Mouse (Mus musculus) MEL (cell line): ENCODE measurements at regions not wholly inside any gene's neighbourhood (a gene's known extent, or its start where the extent isn't known, plus 50 kb on each side); places are given as distances from the start of the nearest gene placed in this dataset.
A peak's percentile ranks its signal among the peaks of the same experiment; 100 is the strongest.

Source experiments
- DNase-seq: peaks from one replicate; pipeline ENCODE4 v3.0.0; 2011; ENCODE audit warnings: low read depth, low spot score
- H3K27ac ChIP-seq: 2 replicates; pipeline ENCODE4 v1.5.1; 2012; ENCODE audit warnings: low read depth, mild to moderate bottlenecking, control low read depth, low read length, moderate library complexity; ENCODE audit not compliant: control insufficient read depth
- H3K27me3 ChIP-seq, 2 experiments: fragments of 150-350 bp in 1 of 2; sonication (generic) in 1 of 2; 2 replicates each; pipeline ENCODE4 v1.6.1; 2012; ENCODE audit warnings: low read length in 2 of 2, mild to moderate bottlenecking in 2 of 2, improper control_type of control experiment in 1 of 2, moderate library complexity in 1 of 2; ENCODE audit not compliant: insufficient read depth in 2 of 2, control insufficient read depth in 1 of 2
- H3K36me3 ChIP-seq, 2 experiments: 2 replicates each; pipeline ENCODE4 v1.6.1; 2012 to 2014; ENCODE audit warnings: low read length in 2 of 2, improper control_type of control experiment in 1 of 2, inconsistent platforms in 1 of 2, mild to moderate bottlenecking in 1 of 2; ENCODE audit not compliant: insufficient read depth in 2 of 2, control insufficient read depth in 1 of 2
- H3K4me1 ChIP-seq, 2 experiments: fragments of 150-350 bp in 1 of 2; sonication (generic) in 1 of 2; 2 replicates each; pipeline ENCODE4 v1.6.1; 2012; ENCODE audit warnings: low read length in 2 of 2, improper control_type of control experiment in 1 of 2, mild to moderate bottlenecking in 1 of 2; ENCODE audit not compliant: insufficient read depth in 2 of 2, control insufficient read depth in 1 of 2
- H3K4me3 ChIP-seq, 2 experiments: fragments of 150-350 bp in 1 of 2; sonication (generic) in 1 of 2; 2 replicates each; pipeline ENCODE4 v1.5.1; 2012; ENCODE audit warnings: low read depth in 2 of 2, low read length in 2 of 2, mild to moderate bottlenecking in 2 of 2, moderate library complexity in 2 of 2, control low read depth in 1 of 2, improper control_type of control experiment in 1 of 2; ENCODE audit not compliant: control insufficient read depth in 1 of 2, insufficient read depth in 1 of 2
- H3K79me2 ChIP-seq: 2 replicates; pipeline ENCODE4 v1.6.1; 2012; ENCODE audit warnings: mild to moderate bottlenecking, low read length, moderate library complexity; ENCODE audit not compliant: control insufficient read depth, poor library complexity, insufficient read depth
- H3K9ac ChIP-seq: 2 replicates; pipeline ENCODE4 v1.6.1; 2012; ENCODE audit warnings: low read depth, mild to moderate bottlenecking, control low read depth, low read length, moderate library complexity; ENCODE audit not compliant: control insufficient read depth, poor library complexity, severe bottlenecking
- H3K9me3 ChIP-seq: fragments of 150-350 bp; sonication (generic); replicated peaks from 2 replicates; pipeline ENCODE4 v1.6.1; 2012; ENCODE audit warnings: mild to moderate bottlenecking, low read length, improper control_type of control experiment, moderate library complexity; ENCODE audit not compliant: insufficient read depth
- BHLHE40 ChIP-seq: IDR thresholded peaks from 2 replicates; pipeline ENCODE4 v1.6.1; 2012; ENCODE audit warnings: low read depth, mild to moderate bottlenecking, inconsistent platforms, low read length, improper control_type of control experiment, borderline replicate concordance
- EP300 ChIP-seq, 2 experiments: IDR thresholded peaks; 2 replicates each; pipeline ENCODE4 v1.6.1; 2011; ENCODE audit warnings: improper control_type of control experiment in 2 of 2, low read length in 2 of 2, low read depth in 1 of 2, mild to moderate bottlenecking in 1 of 2
- GATA1 ChIP-seq: IDR thresholded peaks from 2 replicates; pipeline ENCODE4 v1.6.1; 2011; ENCODE audit warnings: low read depth, low read length, improper control_type of control experiment
- JUND ChIP-seq: IDR thresholded peaks from 2 replicates; pipeline ENCODE4 v1.6.1; 2011; ENCODE audit warnings: low read depth, mild to moderate bottlenecking, improper control_type of control experiment, low read length
- KAT2A ChIP-seq: conservative IDR thresholded peaks from 2 replicates; pipeline ENCODE4 v1.6.1; 2012; ENCODE audit warnings: low read depth, low read length, improper control_type of control experiment, inconsistent platforms
- MAX ChIP-seq: IDR thresholded peaks from 2 replicates; pipeline ENCODE4 v1.6.1; 2011; ENCODE audit warnings: low read length, improper control_type of control experiment
- MEF2A ChIP-seq: IDR thresholded peaks from 2 replicates; pipeline ENCODE4 v1.6.1; 2014; ENCODE audit warnings: low read depth, mild to moderate bottlenecking, inconsistent platforms, low read length, improper control_type of control experiment; ENCODE audit not compliant: poor library complexity, insufficient replicate concordance, severe bottlenecking; ENCODE audit errors: extremely low read depth
- MXI1 ChIP-seq: IDR thresholded peaks from 2 replicates; pipeline ENCODE4 v1.6.1; 2011; ENCODE audit warnings: mild to moderate bottlenecking, low read depth, low read length, improper control_type of control experiment
- MYC ChIP-seq: IDR thresholded peaks from 2 replicates; pipeline ENCODE4 v1.6.1; 2011; ENCODE audit warnings: low read depth, mild to moderate bottlenecking, low read length, improper control_type of control experiment, moderate library complexity
- NELFE ChIP-seq: IDR thresholded peaks from 2 replicates; pipeline ENCODE4 v1.6.1; 2011; ENCODE audit warnings: low read depth, low read length, improper control_type of control experiment
- POLR2A ChIP-seq, 2 experiments: IDR thresholded peaks; 2 replicates each; pipeline ENCODE4 v1.6.1; 2011 to 2012; ENCODE audit warnings: low read length in 2 of 2, mild to moderate bottlenecking in 2 of 2, control low read depth in 1 of 2, improper control_type of control experiment in 1 of 2, low read depth in 1 of 2, moderate library complexity in 1 of 2; ENCODE audit not compliant: control insufficient read depth in 1 of 2, insufficient read depth in 1 of 2, poor library complexity in 1 of 2
- POLR2AphosphoS2 ChIP-seq: IDR thresholded peaks from 2 replicates; pipeline ENCODE4 v1.6.1; 2011; ENCODE audit warnings: low read length, improper control_type of control experiment
- SIN3A ChIP-seq: IDR thresholded peaks from 2 replicates; pipeline ENCODE4 v1.6.1; 2012; ENCODE audit warnings: low read length, improper control_type of control experiment, inconsistent platforms
- TCF12 ChIP-seq: IDR thresholded peaks from 2 replicates; pipeline ENCODE4 v1.6.1; 2014; ENCODE audit warnings: low read depth, mild to moderate bottlenecking, inconsistent platforms, low read length, improper control_type of control experiment, moderate library complexity
- UBTF ChIP-seq: IDR thresholded peaks from 2 replicates; pipeline ENCODE4 v1.6.1; 2012; ENCODE audit warnings: low read depth, mild to moderate bottlenecking, inconsistent platforms, low read length, improper control_type of control experiment, moderate library complexity, borderline replicate concordance; ENCODE audit not compliant: insufficient read depth
- USF1 ChIP-seq: IDR thresholded peaks from 2 replicates; pipeline ENCODE4 v1.6.1; 2014; ENCODE audit warnings: low read depth, mild to moderate bottlenecking, inconsistent platforms, low read length, improper control_type of control experiment, moderate library complexity
- USF2 ChIP-seq, 2 experiments: IDR thresholded peaks; 2 replicates each; pipeline ENCODE4 v1.6.1; 2011 to 2012; ENCODE audit warnings: improper control_type of control experiment in 2 of 2, low read length in 2 of 2, borderline replicate concordance in 1 of 2, inconsistent platforms in 1 of 2, low read depth in 1 of 2, mild to moderate bottlenecking in 1 of 2; ENCODE audit not compliant: insufficient read depth in 1 of 2
- ZC3H11A ChIP-seq: IDR thresholded peaks from 2 replicates; pipeline ENCODE4 v1.6.1; 2012; ENCODE audit warnings: low read depth, mild to moderate bottlenecking, inconsistent platforms, low read length, improper control_type of control experiment
- ZMIZ1 ChIP-seq: IDR thresholded peaks from 2 replicates; pipeline ENCODE4 v1.6.1; 2012; ENCODE audit warnings: low read depth, mild to moderate bottlenecking, inconsistent platforms, low read length, improper control_type of control experiment, moderate library complexity
- ZNF384 ChIP-seq: IDR thresholded peaks from 2 replicates; pipeline ENCODE4 v1.6.1; 2012; ENCODE audit warnings: low read depth, mild to moderate bottlenecking, inconsistent platforms, low read length, improper control_type of control experiment

GRCm38 (mm10) chr5:91850440-91850839, 112.4 kb downstream of the Rchy1 start:
- H3K4me3 ChIP-seq, result peak overlapping the region; percentile 78 to 89
- no peaks in the 10 kb centered on the region for H3K9me3 ChIP-seq
- DNase-seq, result peak; percentile 77
- H3K79me2 ChIP-seq, result peaks cover 38% of the 10 kb centered on the region
- peaks cover 0 to 63% of the 10 kb centered on the region in 2 experiments; a peak in 3 of 4 replicates for H3K36me3 ChIP-seq
- no peaks in the 10 kb centered on the region for H3K27me3 ChIP-seq
- H3K4me1 ChIP-seq, result peaks cover 5 to 50% of the 10 kb centered on the region in 2 experiments
- H3K9ac ChIP-seq, result peak overlapping the region; percentile 90
- peak overlapping the region; percentile 99 for H3K27ac ChIP-seq
- TF ChIP-seq KAT2A (no peak), POLR2A (IDR thresholded peaks at IDR 0.05; ENCODE audit: control insufficient read depth in 1 of 2, insufficient read depth in 1 of 2, low read depth in 1 of 2, low read length in 2 of 2, poor library complexity in 1 of 2) (peak in 1 of 2 experiments; percentile 25; a peak in 1 of 4 replicates)

GRCm38 (mm10) chr5:91849533-91849932, 113.3 kb downstream of the Rchy1 start:
- peaks cover 0 to 65% of the 10 kb centered on the region in 2 experiments; a peak in 3 of 4 replicates for H3K36me3 ChIP-seq
- peak; percentile 70 for DNase-seq
- peak overlapping the region; percentile 78 to 89 for H3K4me3 ChIP-seq
- TF ChIP-seq NELFE (0 out of 2 replicates have a peak, but pooled peaks have one; percentile 31), BHLHE40 (peak; percentile 55; the same call in 1 of the 2 replicates), ZC3H11A (no peak), SIN3A (peak; percentile 80), USF2 (IDR thresholded peaks at IDR 0.05; ENCODE audit: borderline replicate concordance in 1 of 2, insufficient read depth in 1 of 2, low read depth in 1 of 2, low read length in 2 of 2) (peak in 1 of 2 experiments; percentile 39; a peak in 1 of 4 replicates), USF1 (peak; percentile 68; the same call in 1 of the 2 replicates), MEF2A (no peak), JUND (no peak), ZNF384 (no peak), POLR2A (IDR thresholded peaks at IDR 0.05; ENCODE audit: control insufficient read depth in 1 of 2, insufficient read depth in 1 of 2, low read depth in 1 of 2, low read length in 2 of 2, poor library complexity in 1 of 2) (peak in 1 of 2 experiments; percentile 47; a peak in 1 of 4 replicates), UBTF (no peak), MXI1 (peak; percentile 92), POLR2AphosphoS2 (no peak), TCF12 (peak; percentile 37; the same call in 1 of the 2 replicates), GATA1 (no peak), MAX (peak; percentile 96), EP300 (IDR thresholded peaks at IDR 0.05; ENCODE audit: low read depth in 1 of 2, low read length in 2 of 2) (peak; percentile 21 to 44; a peak in 2 of 4 replicates), ZMIZ1 (peak; percentile 47; the same call in 1 of the 2 replicates), MYC (peak; percentile 100)
- TF ChIP-seq, all 39 proteins: peak for 12
- H3K27ac ChIP-seq, result peak overlapping the region; percentile 99
- peaks cover 5 to 50% of the 10 kb centered on the region in 2 experiments for H3K4me1 ChIP-seq
- no peaks in the 10 kb centered on the region for H3K9me3 ChIP-seq
- H3K79me2 ChIP-seq, result peaks cover 38% of the 10 kb centered on the region
- H3K27me3 ChIP-seq, result no peaks in the 10 kb centered on the region
- H3K9ac ChIP-seq, result peak overlapping the region; percentile 90
